Mouse (Mus musculus) CH12.LX (cell line): ENCODE results near the gene Impg1. TPM values are rescaled to one million over a fixed set of nuclear protein-coding genes. Genes with fewer than 3 reads are reported as not detected.

Experiments
- DNase-seq: peaks from one replicate; pipeline ENCODE4 v3.0.0-alpha.2; 2013; ENCODE audit errors: extremely low read depth
- H3K27ac ChIP-seq: 2 replicates; pipeline ENCODE4 v1.5.1; 2012; ENCODE audit warnings: low read depth, mild to moderate bottlenecking, control low read depth, moderate library complexity; ENCODE audit not compliant: insufficient read depth
- H3K27me3 ChIP-seq: replicated peaks from 2 replicates; pipeline ENCODE3; 2012; ENCODE audit warnings: inconsistent platforms
- H3K36me3 ChIP-seq, 2 experiments: replicated peaks in 1 of 2; 2 replicates each; pipeline versions ENCODE3 to v1.6.1; 2012; ENCODE audit warnings: inconsistent platforms in 1 of 2, low read length in 1 of 2, mild to moderate bottlenecking in 1 of 2, mixed read lengths in 1 of 2, moderate library complexity in 1 of 2; ENCODE audit not compliant: control insufficient read depth in 1 of 2, insufficient read depth in 1 of 2
- H3K4me1 ChIP-seq, 2 experiments: 2 replicates each; pipeline ENCODE4 v1.6.1; 2012; ENCODE audit warnings: inconsistent platforms in 1 of 2, moderate library complexity in 1 of 2; ENCODE audit not compliant: insufficient read depth in 2 of 2, control insufficient read depth in 1 of 2
- H3K4me2 ChIP-seq: 2 replicates; pipeline ENCODE4 v1.6.1; 2012; ENCODE audit warnings: low read depth, mild to moderate bottlenecking, control low read depth; ENCODE audit not compliant: poor library complexity, insufficient read depth, severe bottlenecking
- H3K4me3 ChIP-seq, 3 experiments: fragments of 150-350 bp in 1 of 3; sonication (generic) in 1 of 3; replicated peaks in 1 of 3; 2 replicates each; pipeline versions ENCODE3 to v1.5.1; 2011 to 2012; ENCODE audit warnings: low read depth in 2 of 3, low read length in 2 of 3, mild to moderate bottlenecking in 2 of 3, moderate library complexity in 2 of 3, control low read depth in 1 of 3, improper control_type of control experiment in 1 of 3, inconsistent platforms in 1 of 3, mixed read lengths in 1 of 3; ENCODE audit not compliant: poor library complexity in 1 of 3
- H3K79me2 ChIP-seq: replicated peaks from 2 replicates; pipeline ENCODE4 v1.6.1; 2012; ENCODE audit warnings: mild to moderate bottlenecking, moderate library complexity; ENCODE audit not compliant: control insufficient read depth, poor library complexity, insufficient read depth, severe bottlenecking; ENCODE audit errors: extremely low read depth
- H3K9ac ChIP-seq: 2 replicates; pipeline ENCODE4 v1.6.1; 2012; ENCODE audit warnings: low read depth, mild to moderate bottlenecking, control low read depth, moderate library complexity; ENCODE audit not compliant: insufficient read depth
- H3K9me3 ChIP-seq: replicated peaks from 2 replicates; pipeline ENCODE3; 2012; ENCODE audit warnings: low read length, inconsistent platforms, mixed read lengths
- CHD1 ChIP-seq: IDR thresholded peaks from 2 replicates; pipeline ENCODE4 v1.6.1; 2012; ENCODE audit warnings: low read depth, low read length, improper control_type of control experiment, inconsistent platforms
- CHD2 ChIP-seq: IDR thresholded peaks from 2 replicates; pipeline ENCODE4 v1.6.1; 2011; ENCODE audit warnings: low read length, improper control_type of control experiment
- E2F4 ChIP-seq: IDR thresholded peaks from 2 replicates; pipeline ENCODE4 v1.6.1; 2011; ENCODE audit warnings: low read depth, low read length, improper control_type of control experiment; ENCODE audit not compliant: insufficient replicate concordance
- ELF1 ChIP-seq: IDR thresholded peaks from 2 replicates; pipeline ENCODE4 v1.6.1; 2014; ENCODE audit warnings: low read depth, mild to moderate bottlenecking, inconsistent platforms, low read length, improper control_type of control experiment
- IRF4 ChIP-seq: IDR thresholded peaks from 2 replicates; pipeline ENCODE4 v1.6.1; 2014; ENCODE audit warnings: low read depth, mild to moderate bottlenecking, inconsistent platforms, low read length, improper control_type of control experiment
- MAFK ChIP-seq: IDR thresholded peaks from 2 replicates; pipeline ENCODE4 v1.6.1; 2011; ENCODE audit warnings: low read length, improper control_type of control experiment; ENCODE audit not compliant: insufficient replicate concordance
- MAX ChIP-seq: IDR thresholded peaks from 2 replicates; pipeline ENCODE4 v1.6.1; 2011; ENCODE audit warnings: low read length, improper control_type of control experiment
- MEF2A ChIP-seq: IDR thresholded peaks from 2 replicates; pipeline ENCODE4 v1.6.1; 2014; ENCODE audit warnings: low read depth, mild to moderate bottlenecking, inconsistent platforms, low read length, improper control_type of control experiment, borderline replicate concordance
- NELFE ChIP-seq: IDR thresholded peaks from 2 replicates; pipeline ENCODE4 v1.6.1; 2011; ENCODE audit warnings: low read depth, low read length, improper control_type of control experiment
- PAX5 ChIP-seq: IDR thresholded peaks from 2 replicates; pipeline ENCODE4 v1.6.1; 2012; ENCODE audit warnings: low read length, inconsistent platforms, mixed read lengths
- RAD21 ChIP-seq: IDR thresholded peaks from 2 replicates; pipeline ENCODE4 v1.6.1; 2011; ENCODE audit warnings: low read depth, mild to moderate bottlenecking, low read length, improper control_type of control experiment, moderate library complexity
- SMC3 ChIP-seq: IDR thresholded peaks from 2 replicates; pipeline ENCODE4 v1.6.1; 2011; ENCODE audit warnings: low read depth, low read length, improper control_type of control experiment
- TBP ChIP-seq: conservative IDR thresholded peaks from 2 replicates; pipeline ENCODE4 v1.6.1; 2011; ENCODE audit warnings: low read depth, low read length, improper control_type of control experiment
- TCF12 ChIP-seq: IDR thresholded peaks from 2 replicates; pipeline ENCODE4 v1.6.1; 2014; ENCODE audit warnings: low read depth, mild to moderate bottlenecking, inconsistent platforms, low read length, improper control_type of control experiment
- UBTF ChIP-seq: IDR thresholded peaks from 2 replicates; pipeline ENCODE4 v1.6.1; 2012; ENCODE audit warnings: low read depth, mild to moderate bottlenecking, inconsistent platforms, low read length, improper control_type of control experiment, moderate library complexity
- USF1 ChIP-seq: IDR thresholded peaks from 2 replicates; pipeline ENCODE4 v1.6.1; 2014; ENCODE audit warnings: low read depth, mild to moderate bottlenecking, inconsistent platforms, low read length, improper control_type of control experiment
- ZC3H11A ChIP-seq: IDR thresholded peaks from 2 replicates; pipeline ENCODE4 v1.6.1; 2012; ENCODE audit warnings: low read depth, mild to moderate bottlenecking, inconsistent platforms, low read length, improper control_type of control experiment
- ZMIZ1 ChIP-seq: IDR thresholded peaks from 2 replicates; pipeline ENCODE4 v1.6.1; 2012; ENCODE audit warnings: low read depth, mild to moderate bottlenecking, inconsistent platforms, low read length, improper control_type of control experiment
- dilution Hi-C: fragments of 300-500 bp; cut with MboI; formaldehyde crosslinking; loops from 2 replicates; pipeline ENCODE4 v1.14.3; 2020; ENCODE audit warnings: low sequenced_read_pairs; ENCODE audit not compliant: extremely low pct_unique_long_range_greater_than_20kb, extremely low pct_ligation_motif_present
- in situ Hi-C: fragments of 300-500 bp; cut with MboI; formaldehyde crosslinking; loops from 3 replicates; pipeline ENCODE4 v1.14.3; 2019; ENCODE audit warnings: low sequenced_read_pairs, low pct_ligation_motif_present, low pct_unique_long_range_greater_than_20kb, mixed read lengths
- polyA plus RNA-seq: library from polyadenylated mRNA; unstranded; fragments of >175 nt; gene quantifications from 2 replicates; pipeline ENCODE4 v1.2.1, GENCODE M21; 2012; ENCODE audit warnings: low read depth; ENCODE audit not compliant: insufficient read length
- total RNA-seq, 2 experiments: library from RNA; depleted of rRNA; stranded (reverse); fragments of 300-350 nt in 1 of 2; fragments of >200 nt in 1 of 2; gene quantifications; 2 replicates each; pipeline ENCODE4 v1.2.3; 2012 to 2014

The Impg1 gene
- total and polyA plus RNA-seq, 3 experiments, result 0.13 to 0.90 (median 0.42) TPM

DNA sequence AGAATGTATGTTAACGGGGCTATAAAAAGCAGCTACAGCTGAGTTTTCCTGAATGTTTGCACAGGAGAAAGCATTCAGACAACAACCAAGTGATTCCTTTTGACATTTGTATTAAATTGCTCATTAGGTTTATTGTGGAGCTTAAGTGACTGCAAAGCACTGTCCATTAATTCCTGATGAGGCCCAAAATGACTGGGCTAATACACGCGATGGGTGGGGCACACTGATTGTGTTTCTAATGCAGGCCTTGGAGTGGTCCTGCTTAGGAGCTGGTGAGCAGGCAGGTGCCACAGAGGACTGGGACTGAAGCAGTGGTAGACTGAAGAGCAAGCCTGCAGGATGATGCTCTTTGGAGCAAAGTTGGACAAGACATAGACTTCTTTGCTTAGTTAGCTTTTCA lies 73.9 kb downstream of the Impg1 start:
- Histone ChIP-seq H3K36me3 (no peaks in the 10 kb centered on the region), H3K4me1 (peaks cover 0 to 17% of the 10 kb centered on the region in 2 experiments; a peak in 2 of 4 replicates), H3K27ac (no peak overlapping the region), H3K79me2 (no peaks in the 10 kb centered on the region), H3K27me3 (no peaks in the 10 kb centered on the region), H3K4me3 (no peak overlapping the region), H3K4me2 (no peak overlapping the region), H3K9me3 (no peaks in the 10 kb centered on the region), H3K9ac (no peak overlapping the region)
- TF ChIP-seq TCF12, result no peak
- TF ChIP-seq ZMIZ1, result no peak
- TF ChIP-seq USF1, result no peak
- no peak for TF ChIP-seq PAX5
- TF ChIP-seq ELF1, result no peak
- no peak for TF ChIP-seq RAD21
- no peak for TF ChIP-seq IRF4
- no peak for TF ChIP-seq MAFK
- no peak for TF ChIP-seq CHD1
- TF ChIP-seq ZC3H11A, result no peak
- no peak for TF ChIP-seq UBTF
- TF ChIP-seq NELFE, result no peak
- no peak for TF ChIP-seq SMC3
- in situ Hi-C loops, result no loop called here
- dilution Hi-C loops, result no loop called here
- no peak for DNase-seq

- no peaks in the 10 kb centered on the region for H3K36me3 ChIP-seq
- DNase-seq, result no peak
- dilution Hi-C loops, result no loop called here
- TF ChIP-seq RAD21, result no peak
- TF ChIP-seq TBP, result no peak
- TF ChIP-seq ZMIZ1, result no peak
- TF ChIP-seq MEF2A, result no peak
- TF ChIP-seq PAX5, result no peak
- TF ChIP-seq IRF4, result no peak
- TF ChIP-seq MAFK, result no peak
- TF ChIP-seq E2F4, result no peak
- no peak for TF ChIP-seq CHD2
- no peak for TF ChIP-seq MAX
- TF ChIP-seq, all 38 proteins: peak for 0
- no peaks in the 10 kb centered on the region for H3K79me2 ChIP-seq
- no peak overlapping the region for H3K9ac ChIP-seq
- H3K9me3 ChIP-seq, result no peaks in the 10 kb centered on the region
- H3K27ac ChIP-seq, result no peak overlapping the region
- no peaks in the 10 kb centered on the region for H3K27me3 ChIP-seq
- peaks cover 0 to 21% of the 10 kb centered on the region in 2 experiments; a peak in 2 of 4 replicates for H3K4me1 ChIP-seq
- H3K4me3 ChIP-seq, result no peak overlapping the region
- no peak overlapping the region for H3K4me2 ChIP-seq
- in situ Hi-C loops, result no loop called here
These were observed 74.3 kb downstream of the Impg1 start for GRCm38 (mm10) chr9:80391002-80391401.
